Mouse (Mus musculus) embryonic fibroblast, embryonic 13.5 days (primary cell): ENCODE measurements around the gene Phex. TPM values are rescaled to one million over a fixed set of nuclear protein-coding genes. Genes with fewer than 3 reads are reported as not detected.

Experiments
- H3K27ac ChIP-seq: 2 replicates; pipeline ENCODE4 v1.5.1; 2012; ENCODE audit warnings: low read length, control low read depth, inconsistent platforms; ENCODE audit not compliant: insufficient read depth
- H3K4me1 ChIP-seq: 2 replicates; pipeline ENCODE4 v1.6.1; 2011; ENCODE audit warnings: low read length; ENCODE audit not compliant: control insufficient read depth, insufficient read depth
- H3K4me3 ChIP-seq: 2 replicates; pipeline ENCODE4 v1.5.1; 2011; ENCODE audit warnings: mild to moderate bottlenecking, control low read depth, low read length; ENCODE audit not compliant: insufficient read depth
- CTCF ChIP-seq: IDR thresholded peaks from 2 replicates; pipeline ENCODE4 v1.5.1; 2011; ENCODE audit warnings: mild to moderate bottlenecking, control low read depth, low read length, moderate library complexity, borderline replicate concordance; ENCODE audit not compliant: insufficient read depth
- POLR2A ChIP-seq: IDR thresholded peaks from 2 replicates; pipeline ENCODE4 v1.6.1; 2011; ENCODE audit warnings: low read depth, mild to moderate bottlenecking, control low read depth, low read length, moderate library complexity
- polyA plus RNA-seq: library from polyadenylated mRNA; stranded (reverse); fragments of >200 nt; gene quantifications from 2 replicates; pipeline ENCODE4 v1.2.4, GENCODE M21; 2011; ENCODE audit warnings: low read depth; ENCODE audit not compliant: missing spikeins, insufficient read length

Phex gene
- 0.20 and 0.49 TPM in 2 replicates for polyA plus RNA-seq

DNA sequence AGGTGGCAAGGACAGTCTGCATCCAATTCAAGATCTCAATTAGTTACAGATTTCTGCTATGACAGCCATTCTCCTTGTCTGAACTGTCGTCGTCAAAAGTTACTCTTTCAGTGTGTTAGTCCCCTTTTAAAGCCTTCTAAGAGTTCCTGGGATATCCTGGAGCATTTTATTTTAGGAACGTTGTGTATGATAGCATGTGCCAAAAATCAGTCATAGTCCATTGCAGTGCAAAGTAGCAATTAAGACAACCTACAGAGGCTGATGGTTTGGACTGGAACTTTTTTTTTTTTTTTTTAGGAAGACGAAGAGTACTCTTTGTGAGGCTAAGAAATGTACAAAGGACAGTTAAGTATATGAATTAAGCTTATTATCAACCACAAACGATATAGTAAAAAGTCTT lies at the start of gene Phex:
Gene Phex, minus strand, starts transcription at position 101 of the 400 bp plus-strand sequence.
- H3K27ac ChIP-seq = no peak within 1 kb of the TSS
- no peaks in the 10 kb centered on the region for H3K4me1 ChIP-seq
- H3K4me3 ChIP-seq = no peak within 1 kb of the TSS
- TF ChIP-seq CTCF (no peak), POLR2A (no peak)

DNA sequence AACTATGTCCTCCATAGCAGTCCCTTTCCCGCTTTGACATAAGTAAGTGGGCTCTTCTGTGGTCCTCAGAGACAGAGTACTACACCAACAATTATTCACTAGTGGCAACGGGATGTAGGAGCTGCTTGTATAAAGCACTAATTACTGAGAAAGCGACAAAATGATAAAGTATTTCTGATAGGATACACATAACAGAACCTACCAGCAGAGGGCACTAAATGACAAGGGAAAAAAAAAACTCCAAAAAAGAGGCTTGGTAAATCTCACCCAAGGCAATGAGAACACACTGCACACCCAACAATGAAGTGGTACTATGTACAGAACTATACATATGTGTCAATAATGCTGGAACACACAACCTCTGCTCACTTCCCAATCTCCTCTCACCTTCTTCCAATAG lies 47.6 kb upstream of the Phex start:
- no peak overlapping the region for H3K27ac ChIP-seq
- H3K4me1 ChIP-seq = no peaks in the 10 kb centered on the region
- TF ChIP-seq CTCF (no peak), POLR2A (no peak)
- no peak overlapping the region for H3K4me3 ChIP-seq

DNA sequence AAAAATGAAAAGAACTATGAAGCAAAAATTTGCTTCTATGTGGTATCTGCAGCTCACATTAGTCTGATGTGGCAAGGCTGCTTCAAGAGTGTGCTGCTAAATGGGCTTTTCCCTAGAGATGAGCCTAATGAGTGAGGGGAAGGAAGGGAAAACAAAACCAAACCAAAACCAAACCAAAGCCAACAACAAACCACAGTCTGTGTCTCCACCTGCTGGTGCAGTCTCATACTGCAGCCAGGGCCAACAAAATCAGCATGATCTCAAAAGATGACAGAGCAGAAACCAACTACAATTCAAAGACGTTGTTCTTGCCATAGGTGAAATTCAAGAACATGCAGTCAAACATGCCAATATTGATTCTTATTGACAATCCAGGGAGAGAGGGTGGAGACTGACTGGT lies 39.3 kb upstream of the Phex start:
- Histone ChIP-seq H3K4me3 (no peak overlapping the region), H3K27ac (no peak overlapping the region), H3K4me1 (no peaks in the 10 kb centered on the region)
- TF ChIP-seq POLR2A (no peak), CTCF (peak; percentile 52; the same call in 1 of the 2 replicates)

DNA sequence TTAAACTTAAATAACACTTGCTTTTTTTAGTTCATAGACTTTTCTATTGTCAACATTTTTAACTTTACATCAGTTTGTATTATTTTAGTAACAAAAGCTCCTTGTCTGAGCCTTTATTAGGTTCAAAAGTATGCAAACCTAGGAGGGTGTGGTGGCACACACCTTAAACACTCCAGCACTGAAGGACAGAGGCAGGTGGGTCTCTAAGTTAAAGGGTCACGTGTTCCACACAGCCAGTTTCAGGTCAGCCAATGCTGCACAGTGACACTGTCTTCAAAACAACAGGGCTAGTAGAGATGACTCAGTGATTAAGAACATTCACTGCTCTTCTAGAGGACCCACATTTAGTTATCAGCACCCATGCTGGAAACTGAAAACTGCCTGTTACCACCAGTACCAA lies 33.9 kb upstream of the Phex start:
- Histone ChIP-seq H3K4me3 (no peak overlapping the region), H3K27ac (no peak overlapping the region), H3K4me1 (no peaks in the 10 kb centered on the region)
- TF ChIP-seq POLR2A (no peak), CTCF (no peak)

DNA sequence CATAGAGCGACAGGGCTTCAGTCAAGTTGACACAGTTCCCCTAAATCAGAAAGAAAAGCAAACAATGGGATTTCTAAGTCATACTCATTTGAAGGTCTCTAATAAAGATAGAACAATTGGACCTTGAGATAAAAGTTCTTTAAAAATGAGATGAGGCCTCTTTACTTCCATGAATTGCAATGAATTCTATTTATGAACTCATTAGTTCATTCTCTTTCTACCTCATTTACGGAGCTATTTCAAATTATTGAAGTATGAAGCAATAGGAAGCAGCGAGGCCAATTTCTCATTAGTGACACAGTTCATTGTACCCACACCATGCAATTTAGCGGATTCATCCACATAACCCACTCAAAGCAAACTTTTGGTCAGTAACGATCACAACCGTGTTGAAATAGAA lies 32.3 kb upstream of the Phex start:
- Histone ChIP-seq H3K4me1 (no peaks in the 10 kb centered on the region), H3K4me3 (no peak overlapping the region), H3K27ac (no peak overlapping the region)
- TF ChIP-seq CTCF (no peak), POLR2A (no peak)

DNA sequence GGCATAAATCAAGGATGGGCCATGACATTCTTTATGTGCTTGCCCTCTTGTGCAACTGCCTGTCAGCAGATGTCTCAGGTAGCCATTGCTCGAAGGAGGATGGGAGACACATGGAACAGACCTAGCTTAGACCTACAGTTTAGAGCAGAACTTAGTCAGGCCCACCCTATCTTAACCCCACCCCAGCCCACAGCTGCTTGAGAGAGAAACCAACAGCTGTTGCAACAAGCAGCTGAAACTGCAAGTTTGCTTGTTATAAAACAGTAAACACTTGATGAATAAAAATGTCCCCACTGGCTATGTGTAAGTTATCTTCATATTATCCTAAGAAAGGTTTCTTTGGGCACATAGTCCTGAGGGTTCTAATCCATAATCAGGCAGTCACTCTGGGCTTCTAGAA lies 19.7 kb upstream of the Phex start:
- Histone ChIP-seq H3K27ac (no peak overlapping the region), H3K4me3 (no peak overlapping the region), H3K4me1 (no peaks in the 10 kb centered on the region)
- TF ChIP-seq POLR2A (no peak), CTCF (no peak)

DNA sequence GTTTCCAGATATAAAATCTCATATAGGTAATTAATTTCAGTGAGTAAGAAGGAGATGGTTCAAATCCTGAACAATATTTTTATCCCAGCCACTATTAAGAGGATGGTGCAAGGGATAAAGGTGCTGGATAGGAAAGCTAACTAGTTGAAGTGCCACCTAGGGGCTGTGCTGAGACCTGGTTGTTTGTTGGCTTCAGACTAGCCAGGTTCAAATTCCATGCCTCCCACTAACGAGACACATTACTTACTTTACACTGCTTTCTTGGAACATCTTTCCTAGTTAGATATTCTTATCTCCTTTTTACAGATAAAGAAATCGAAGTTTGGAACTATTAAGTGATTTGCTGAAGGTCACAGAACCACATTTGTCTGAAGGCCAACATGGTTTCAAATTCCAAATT lies 4.3 kb upstream of the Phex start:
- H3K27ac ChIP-seq = no peak overlapping the region

DNA sequence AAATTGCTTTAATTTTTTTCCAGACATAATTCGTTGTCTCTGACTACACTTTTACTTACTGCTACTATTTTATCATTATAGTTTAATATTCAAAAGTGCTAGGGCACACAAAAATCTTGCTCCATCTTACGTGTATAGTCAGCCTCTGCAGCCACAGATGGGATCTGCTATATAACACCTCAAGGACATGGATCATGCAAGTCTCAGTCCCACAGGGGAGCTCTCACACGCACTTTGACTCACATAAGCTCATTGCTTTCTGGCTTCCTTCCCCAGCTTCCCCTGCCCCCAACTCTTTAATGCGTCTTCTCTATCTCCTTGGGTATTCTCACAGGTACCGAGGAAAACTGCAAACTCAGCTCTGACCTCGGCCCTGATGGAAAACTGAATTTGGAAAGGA lies 10.2 kb downstream of the Phex start:
- Histone ChIP-seq H3K4me1 (no peaks in the 10 kb centered on the region), H3K4me3 (no peak overlapping the region), H3K27ac (no peak overlapping the region)
- TF ChIP-seq CTCF = no peak
- TF ChIP-seq POLR2A = no peak

More for the DNA sequence above, 4.3 kb upstream of the Phex start:
- Histone ChIP-seq H3K4me1 (no peaks in the 10 kb centered on the region), H3K4me3 (no peak overlapping the region)
- TF ChIP-seq CTCF (no peak), POLR2A (no peak)

DNA sequence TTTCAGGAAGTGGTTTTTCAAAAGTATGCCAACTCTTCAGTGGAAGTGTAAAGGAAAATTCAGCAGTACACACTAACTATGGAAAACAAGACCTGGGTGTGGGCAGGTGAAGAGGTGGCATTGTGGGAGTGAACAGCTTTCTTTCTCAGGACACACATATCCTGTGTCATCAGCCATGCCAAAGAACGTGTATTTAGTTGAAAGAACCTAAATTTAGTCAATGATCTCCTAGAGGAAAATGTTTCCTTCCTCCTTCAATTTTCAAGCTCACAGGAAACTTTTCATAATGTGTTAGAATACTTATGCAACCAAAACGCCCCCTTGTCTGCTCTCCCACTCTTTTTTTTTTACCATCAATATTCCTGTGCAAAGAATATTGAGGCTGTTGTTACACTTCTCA lies 23.9 kb downstream of the Phex start:
- no peak for TF ChIP-seq CTCF
- TF ChIP-seq POLR2A = no peak
- no peak overlapping the region for H3K4me3 ChIP-seq
- H3K4me1 ChIP-seq = no peaks in the 10 kb centered on the region
- H3K27ac ChIP-seq = no peak overlapping the region

DNA sequence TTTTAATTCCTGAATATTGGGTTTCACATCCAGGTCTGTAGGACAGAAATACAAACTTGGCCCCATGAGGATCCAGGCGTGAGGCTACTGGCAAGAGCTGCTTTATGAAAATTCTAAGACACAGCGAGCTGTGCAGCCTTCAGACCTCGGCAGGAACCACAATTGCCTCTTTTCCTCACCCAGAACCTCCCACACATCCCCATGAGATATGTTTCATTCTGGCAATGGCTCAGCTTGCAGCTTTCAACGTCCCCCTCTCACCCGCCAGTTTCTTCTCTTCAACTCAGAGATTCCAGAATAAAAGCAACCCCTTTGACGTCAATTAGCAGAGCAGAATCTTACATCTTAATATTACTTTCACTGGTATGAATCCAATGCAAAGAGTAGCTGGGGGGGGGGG lies 25.0 kb downstream of the Phex start:
- no peak for TF ChIP-seq CTCF
- no peak for TF ChIP-seq POLR2A
- no peaks in the 10 kb centered on the region for H3K4me1 ChIP-seq
- no peak overlapping the region for H3K4me3 ChIP-seq
- no peak overlapping the region for H3K27ac ChIP-seq

DNA sequence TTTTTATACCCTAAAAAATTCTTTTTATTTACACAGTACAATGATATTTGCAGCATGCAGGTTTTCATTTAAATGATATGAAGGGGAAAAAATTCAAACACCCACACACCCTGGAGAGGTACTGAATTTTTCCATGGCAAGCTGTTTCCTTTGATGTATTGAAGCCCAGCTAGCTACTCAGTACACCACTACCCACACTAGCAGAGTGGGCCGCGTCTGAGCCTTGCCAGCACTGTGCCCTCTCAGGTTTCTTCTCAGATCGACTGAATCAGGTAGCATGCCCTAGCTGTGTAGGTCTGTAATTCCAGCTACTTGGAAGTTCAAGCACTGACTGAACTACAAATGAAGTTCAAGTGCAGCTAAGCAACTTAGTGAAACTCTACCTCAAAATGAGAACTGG lies 26.7 kb downstream of the Phex start:
- Histone ChIP-seq H3K27ac (no peak overlapping the region), H3K4me3 (no peak overlapping the region), H3K4me1 (no peaks in the 10 kb centered on the region)
- no peak for TF ChIP-seq POLR2A
- TF ChIP-seq CTCF = no peak
